Mouse (Mus musculus): ENCODE data around the gene Trp53bp2.

GRCm38 (mm10) chr1:182362703-182363102 lies 46.3 kb upstream of the Trp53bp2 start:
- TF ChIP-seq POLR2A (IDR thresholded peaks at IDR 0.05; ENCODE audit: insufficient read depth, low read length) (no peak), EP300 (IDR thresholded peaks at IDR 0.05; ENCODE audit: insufficient read depth, low read depth, low read length) (no peak)
